Mouse (Mus musculus): Measurements from ENCODE around the gene Skap1. TPM values are rescaled to one million over a fixed set of nuclear protein-coding genes. Genes with fewer than 3 reads are reported as not detected.

Gene Skap1
- polyA plus RNA-seq (2017; shearing (Covaris generic)): 752 TPM

GRCm38 (mm10) chr11:96463986-96464715, at the start of gene Skap1:
Gene Skap1, plus strand, starts transcription at chr11:96464593.

GRCm38 (mm10) chr11:96776968-96777962, 312.9 kb downstream of the Skap1 start, which contains the start of gene Snx11:
Gene Snx11, minus strand, starts transcription at chr11:96777559.

GRCm38 (mm10) chr11:96788871-96789795, 324.7 kb downstream of the Skap1 start, which contains the start of gene Cbx1:
Gene Cbx1, plus strand, starts transcription at chr11:96789127.

Other genes starting within 250 kb of the Skap1 start
- gene Hoxb9, start 193.1 kb upstream of the Skap1 start, polyA plus RNA-seq (2017; shearing (Covaris generic)): not detected
- gene Hoxb8, start 182.7 kb upstream of the Skap1 start, polyA plus RNA-seq (2017; shearing (Covaris generic)): not detected
- not detected for gene Hoxb7, start 178.0 kb upstream of the Skap1 start, polyA plus RNA-seq (2017; shearing (Covaris generic))
- not detected for gene Hoxb6, start 172.1 kb upstream of the Skap1 start, polyA plus RNA-seq (2017; shearing (Covaris generic))
- not detected for gene Hoxb5, start 161.3 kb upstream of the Skap1 start, polyA plus RNA-seq (2017; shearing (Covaris generic))
- 0.17 TPM for gene Hoxb4, start 146.3 kb upstream of the Skap1 start, polyA plus RNA-seq (2017; shearing (Covaris generic))
- gene Hoxb3, start 141.3 kb upstream of the Skap1 start, polyA plus RNA-seq (2017; shearing (Covaris generic)): not detected
- not detected for gene Hoxb2, start 114.1 kb upstream of the Skap1 start, polyA plus RNA-seq (2017; shearing (Covaris generic))
- not detected for gene Hoxb1, start 98.8 kb upstream of the Skap1 start, polyA plus RNA-seq (2017; shearing (Covaris generic))

All from activated CD4-positive, CD25-positive, alpha-beta regulatory T cell, adult 9 weeks (primary cell).